Mouse (Mus musculus): ENCODE measurements at regions not wholly inside any gene's neighbourhood (a gene's known extent, or its start where the extent isn't known, plus 50 kb on each side); places are given as distances from the start of the nearest gene placed in this dataset.

- TF ChIP-seq CHD2 (IDR thresholded peaks at IDR 0.05; ENCODE audit: low read length) = no peak
- TF ChIP-seq CTCF (conservative IDR thresholded peaks at IDR 0.05 in 1 of 2, IDR thresholded peaks at IDR 0.05 in 1 of 2; ENCODE audit: low read depth in 2 of 2, low read length in 2 of 2) = no peak
Measured at GRCm38 (mm10) chr9:83284097-83284496, 137.6 kb upstream of the Hmgn3 start.
